Mouse (Mus musculus): Measurements from ENCODE around the gene Snx29.
"Not testable (repeated sequence)": the region's sequence is repeated elsewhere in the genome, so short reads cannot be mapped to it uniquely, and the experiment has no call there.

Gene Snx29

GRCm38 (mm10) chr16:11414631-11415030 is 91.9 kb downstream of the Snx29 start:
- no peak for DNase-seq

GRCm38 (mm10) chr16:11418183-11418588 is 95.5 kb downstream of the Snx29 start:
- peak; percentile 62 to 75 for DNase-seq

GRCm38 (mm10) chr16:11420311-11421080 is 97.8 kb downstream of the Snx29 start:
- no peak for DNase-seq

GRCm38 (mm10) chr16:11422165-11422564 is 99.5 kb downstream of the Snx29 start:
- no peak for DNase-seq

GRCm38 (mm10) chr16:11422889-11423610 is 100.3 kb downstream of the Snx29 start:
- no peak for DNase-seq

GRCm38 (mm10) chr16:11423611-11424297 is 101.0 kb downstream of the Snx29 start:
- peak; percentile 65 to 70 for DNase-seq

GRCm38 (mm10) chr16:11424568-11425145 is 101.9 kb downstream of the Snx29 start:
- no peak for DNase-seq

- no peak for DNase-seq
These were observed 102.6 kb downstream of the Snx29 start for GRCm38 (mm10) chr16:11425279-11425678.

GRCm38 (mm10) chr16:11426810-11427537 is 104.3 kb downstream of the Snx29 start:
- DNase-seq: no peak

- DNase-seq: no peak
These were observed 107.1 kb downstream of the Snx29 start for GRCm38 (mm10) chr16:11429784-11430183.

- DNase-seq: no peak
These were observed 107.8 kb downstream of the Snx29 start for GRCm38 (mm10) chr16:11430520-11430919.

GRCm38 (mm10) chr16:11433779-11434178 is 111.1 kb downstream of the Snx29 start:
- DNase-seq: no peak

GRCm38 (mm10) chr16:11437641-11438040 is 114.9 kb downstream of the Snx29 start:
- no peak for DNase-seq

GRCm38 (mm10) chr16:11439417-11439816 is 116.7 kb downstream of the Snx29 start:
- no peak for DNase-seq

GRCm38 (mm10) chr16:11441616-11442015 is 118.9 kb downstream of the Snx29 start:
- DNase-seq: no peak

- DNase-seq: no peak
These were observed 119.8 kb downstream of the Snx29 start for GRCm38 (mm10) chr16:11442534-11442933.

- no peak for DNase-seq
These were observed 121.9 kb downstream of the Snx29 start for GRCm38 (mm10) chr16:11444626-11445025.

GRCm38 (mm10) chr16:11446977-11447376 is 124.3 kb downstream of the Snx29 start:
- DNase-seq: no peak

- no peak for DNase-seq
These were observed 125.2 kb downstream of the Snx29 start for GRCm38 (mm10) chr16:11447905-11448304.

- not testable (repeated sequence) for DNase-seq
These were observed 126.0 kb downstream of the Snx29 start for GRCm38 (mm10) chr16:11448696-11449095.

- no peak for DNase-seq
These were observed 126.6 kb downstream of the Snx29 start for GRCm38 (mm10) chr16:11449344-11449743.

GRCm38 (mm10) chr16:11450626-11451025 is 127.9 kb downstream of the Snx29 start:
- DNase-seq: no peak

All from cerebellum, postnatal 10 days (tissue).